Mouse (Mus musculus) mature B cell (primary cell): ENCODE data around the gene Rsph3b.

Source experiments
- in situ Hi-C: fragments of 300-500 bp; cut with MboI; formaldehyde crosslinking; loops from 2 replicates; pipeline ENCODE4 v1.14.3; 2019

The Rsph3b gene

DNA sequence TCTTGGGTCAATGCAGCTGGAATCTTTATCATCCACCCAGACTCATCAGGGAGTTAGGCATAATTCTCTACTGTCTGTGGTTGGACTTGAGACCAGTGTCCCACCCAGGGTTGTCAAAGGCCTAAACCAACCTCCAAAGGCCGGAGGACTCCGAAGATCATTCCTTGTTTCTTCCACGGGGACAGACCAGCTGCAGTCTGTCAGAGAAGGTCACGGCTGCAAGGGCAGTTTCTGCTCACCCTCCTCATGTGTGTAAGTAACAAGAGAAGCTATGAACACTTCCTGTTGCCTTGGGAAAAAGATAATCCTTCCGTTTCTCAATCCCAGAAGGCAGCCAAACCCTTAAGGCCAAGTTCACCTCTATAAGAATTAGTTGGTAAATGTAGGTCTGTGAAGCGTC lies 85.0 kb downstream of the Rsph3b start:
- in situ Hi-C loops: no loop called here

- in situ Hi-C loops: no loop called here
Measured at GRCm38 (mm10) chr17:6862040-6862780, 86.3 kb downstream of the Rsph3b start.

DNA sequence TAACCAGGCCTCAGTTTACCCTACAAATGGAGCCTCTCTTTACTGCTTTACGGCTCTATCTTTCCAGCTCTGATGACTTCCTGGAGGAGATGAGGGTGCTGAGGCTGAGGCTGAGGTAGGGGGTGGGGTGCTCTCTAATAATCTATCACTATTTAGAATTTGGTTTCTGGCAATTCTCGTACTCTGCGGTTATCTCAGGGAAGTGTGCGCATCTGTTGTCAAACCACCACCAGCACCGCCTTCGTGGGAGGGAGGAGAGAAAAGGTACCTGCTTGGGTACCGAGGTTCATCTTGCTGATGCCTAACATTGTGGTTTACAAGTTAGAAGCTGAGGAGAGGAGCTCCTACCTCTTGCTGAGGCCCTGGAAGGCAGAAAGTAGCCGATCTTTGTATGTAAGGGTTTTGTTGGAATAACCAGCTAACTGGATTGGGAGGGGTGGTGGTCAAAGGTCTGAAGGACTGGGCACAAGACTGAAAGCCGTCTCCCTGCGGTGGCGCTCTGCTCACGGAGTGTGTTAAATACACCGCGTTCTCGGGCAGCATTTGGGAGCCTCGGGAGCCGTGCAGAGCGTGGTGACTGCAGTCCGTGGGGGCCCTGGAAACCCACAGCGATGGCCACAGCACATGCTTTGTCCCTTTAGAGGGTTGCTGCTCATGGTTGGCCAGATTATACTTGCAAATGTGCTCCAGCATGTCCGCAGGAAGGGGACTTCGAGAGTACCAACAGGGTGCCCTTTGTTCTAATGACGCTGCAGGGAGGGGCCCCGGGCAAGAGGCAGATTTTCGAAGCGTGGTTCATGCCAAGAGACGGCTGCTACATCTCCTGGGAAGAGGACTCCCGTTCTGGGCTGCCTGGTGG lies 87.1 kb downstream of the Rsph3b start:
- in situ Hi-C loops: no loop called here

- in situ Hi-C loops: no loop called here
Measured at GRCm38 (mm10) chr17:6860491-6860897, 88.0 kb downstream of the Rsph3b start.

- in situ Hi-C loops: no loop called here
Measured at GRCm38 (mm10) chr17:6860067-6860466, 88.4 kb downstream of the Rsph3b start.
